Mouse (Mus musculus) MEL (cell line): Measurements from ENCODE around the gene Rccd1. TPM values are rescaled to one million over a fixed set of nuclear protein-coding genes. Genes with fewer than 3 reads are reported as not detected.

Source experiments
- DNase-seq: peaks from one replicate; pipeline ENCODE4 v3.0.0; 2011; ENCODE audit warnings: low read depth, low spot score
- H3K27ac ChIP-seq: 2 replicates; pipeline ENCODE4 v1.5.1; 2012; ENCODE audit warnings: low read depth, mild to moderate bottlenecking, control low read depth, low read length, moderate library complexity; ENCODE audit not compliant: control insufficient read depth
- H3K27me3 ChIP-seq, 2 experiments: fragments of 150-350 bp in 1 of 2; sonication (generic) in 1 of 2; 2 replicates each; pipeline ENCODE4 v1.6.1; 2012; ENCODE audit warnings: low read length in 2 of 2, mild to moderate bottlenecking in 2 of 2, improper control_type of control experiment in 1 of 2, moderate library complexity in 1 of 2; ENCODE audit not compliant: insufficient read depth in 2 of 2, control insufficient read depth in 1 of 2
- H3K36me3 ChIP-seq, 2 experiments: 2 replicates each; pipeline ENCODE4 v1.6.1; 2012 to 2014; ENCODE audit warnings: low read length in 2 of 2, improper control_type of control experiment in 1 of 2, inconsistent platforms in 1 of 2, mild to moderate bottlenecking in 1 of 2; ENCODE audit not compliant: insufficient read depth in 2 of 2, control insufficient read depth in 1 of 2
- H3K4me1 ChIP-seq, 2 experiments: fragments of 150-350 bp in 1 of 2; sonication (generic) in 1 of 2; 2 replicates each; pipeline ENCODE4 v1.6.1; 2012; ENCODE audit warnings: low read length in 2 of 2, improper control_type of control experiment in 1 of 2, mild to moderate bottlenecking in 1 of 2; ENCODE audit not compliant: insufficient read depth in 2 of 2, control insufficient read depth in 1 of 2
- H3K4me3 ChIP-seq, 2 experiments: fragments of 150-350 bp in 1 of 2; sonication (generic) in 1 of 2; 2 replicates each; pipeline ENCODE4 v1.5.1; 2012; ENCODE audit warnings: low read depth in 2 of 2, low read length in 2 of 2, mild to moderate bottlenecking in 2 of 2, moderate library complexity in 2 of 2, control low read depth in 1 of 2, improper control_type of control experiment in 1 of 2; ENCODE audit not compliant: control insufficient read depth in 1 of 2, insufficient read depth in 1 of 2
- H3K79me2 ChIP-seq: 2 replicates; pipeline ENCODE4 v1.6.1; 2012; ENCODE audit warnings: mild to moderate bottlenecking, low read length, moderate library complexity; ENCODE audit not compliant: control insufficient read depth, poor library complexity, insufficient read depth
- H3K9ac ChIP-seq: 2 replicates; pipeline ENCODE4 v1.6.1; 2012; ENCODE audit warnings: low read depth, mild to moderate bottlenecking, control low read depth, low read length, moderate library complexity; ENCODE audit not compliant: control insufficient read depth, poor library complexity, severe bottlenecking
- H3K9me3 ChIP-seq: fragments of 150-350 bp; sonication (generic); replicated peaks from 2 replicates; pipeline ENCODE4 v1.6.1; 2012; ENCODE audit warnings: mild to moderate bottlenecking, low read length, improper control_type of control experiment, moderate library complexity; ENCODE audit not compliant: insufficient read depth
- CHD2 ChIP-seq: IDR thresholded peaks from 2 replicates; pipeline ENCODE4 v1.6.1; 2011; ENCODE audit warnings: low read length, improper control_type of control experiment
- CTCF ChIP-seq, 3 experiments: IDR thresholded peaks in 2 of 3; conservative IDR thresholded peaks in 1 of 3; 2 replicates each; pipeline ENCODE4 v1.5.1; 2011 to 2012; ENCODE audit warnings: low read length in 3 of 3, low read depth in 2 of 3, mild to moderate bottlenecking in 2 of 3, improper control_type of control experiment in 1 of 3, inconsistent platforms in 1 of 3, mixed read lengths in 1 of 3, moderate library complexity in 1 of 3; ENCODE audit not compliant: control insufficient read depth in 1 of 3, insufficient read depth in 1 of 3, poor library complexity in 1 of 3, severe bottlenecking in 1 of 3
- E2F4 ChIP-seq: IDR thresholded peaks from 2 replicates; pipeline ENCODE4 v1.6.1; 2011; ENCODE audit warnings: low read depth, low read length, improper control_type of control experiment, borderline replicate concordance
- ELF1 ChIP-seq: IDR thresholded peaks from 2 replicates; pipeline ENCODE4 v1.6.1; 2014; ENCODE audit warnings: low read depth, mild to moderate bottlenecking, inconsistent platforms, low read length, improper control_type of control experiment, moderate library complexity
- EP300 ChIP-seq, 2 experiments: IDR thresholded peaks; 2 replicates each; pipeline ENCODE4 v1.6.1; 2011; ENCODE audit warnings: improper control_type of control experiment in 2 of 2, low read length in 2 of 2, low read depth in 1 of 2, mild to moderate bottlenecking in 1 of 2
- GATA1 ChIP-seq: IDR thresholded peaks from 2 replicates; pipeline ENCODE4 v1.6.1; 2011; ENCODE audit warnings: low read depth, low read length, improper control_type of control experiment
- JUND ChIP-seq: IDR thresholded peaks from 2 replicates; pipeline ENCODE4 v1.6.1; 2011; ENCODE audit warnings: low read depth, mild to moderate bottlenecking, improper control_type of control experiment, low read length
- MAFK ChIP-seq: IDR thresholded peaks from 2 replicates; pipeline ENCODE4 v1.6.1; 2011; ENCODE audit warnings: low read depth, mild to moderate bottlenecking, low read length, improper control_type of control experiment, borderline replicate concordance
- MAX ChIP-seq: IDR thresholded peaks from 2 replicates; pipeline ENCODE4 v1.6.1; 2011; ENCODE audit warnings: low read length, improper control_type of control experiment
- MXI1 ChIP-seq: IDR thresholded peaks from 2 replicates; pipeline ENCODE4 v1.6.1; 2011; ENCODE audit warnings: mild to moderate bottlenecking, low read depth, low read length, improper control_type of control experiment
- MYB ChIP-seq: IDR thresholded peaks from 2 replicates; pipeline ENCODE4 v1.6.1; 2011; ENCODE audit warnings: mild to moderate bottlenecking, low read depth, low read length, improper control_type of control experiment
- MYC ChIP-seq: IDR thresholded peaks from 2 replicates; pipeline ENCODE4 v1.6.1; 2011; ENCODE audit warnings: low read depth, mild to moderate bottlenecking, low read length, improper control_type of control experiment, moderate library complexity
- NRF1 ChIP-seq: IDR thresholded peaks from 2 replicates; pipeline ENCODE4 v1.6.1; 2014; ENCODE audit warnings: low read depth, mild to moderate bottlenecking, inconsistent platforms, low read length, improper control_type of control experiment, moderate library complexity; ENCODE audit not compliant: poor library complexity, insufficient read depth, severe bottlenecking
- POLR2AphosphoS2 ChIP-seq: IDR thresholded peaks from 2 replicates; pipeline ENCODE4 v1.6.1; 2011; ENCODE audit warnings: low read length, improper control_type of control experiment
- SIN3A ChIP-seq: IDR thresholded peaks from 2 replicates; pipeline ENCODE4 v1.6.1; 2012; ENCODE audit warnings: low read length, improper control_type of control experiment, inconsistent platforms
- TAL1 ChIP-seq: IDR thresholded peaks from 2 replicates; pipeline ENCODE4 v1.6.1; 2012; ENCODE audit warnings: mild to moderate bottlenecking, inconsistent platforms, low read length, moderate library complexity, mixed read lengths
- TCF12 ChIP-seq: IDR thresholded peaks from 2 replicates; pipeline ENCODE4 v1.6.1; 2014; ENCODE audit warnings: low read depth, mild to moderate bottlenecking, inconsistent platforms, low read length, improper control_type of control experiment, moderate library complexity
- ZNF384 ChIP-seq: IDR thresholded peaks from 2 replicates; pipeline ENCODE4 v1.6.1; 2012; ENCODE audit warnings: low read depth, mild to moderate bottlenecking, inconsistent platforms, low read length, improper control_type of control experiment
- polyA plus RNA-seq, 2 experiments: library from polyadenylated mRNA; stranded (reverse) in 1 of 2; unstranded in 1 of 2; fragments of >175 nt in 1 of 2; fragments of >200 nt in 1 of 2; gene quantifications; 2 replicates each; pipeline versions ENCODE4 v1.2.1 to v1.2.4; 2012; ENCODE audit warnings: low replicate concordance in 2 of 2, low read depth in 1 of 2; ENCODE audit not compliant: insufficient read length in 2 of 2, insufficient read depth in 1 of 2, missing spikeins in 1 of 2
- total RNA-seq: library from RNA; depleted of rRNA; stranded (reverse); fragments of 300-350 nt; gene quantifications from 2 replicates; pipeline ENCODE4 v1.2.3, GENCODE M21; 2012

The Rccd1 gene
- total and polyA plus RNA-seq, 3 experiments = 16.8 to 20.2 TPM; not detected in 1

GRCm38 (mm10) chr7:80334848-80335247, 10.6 kb upstream of the Rccd1 start:
- H3K4me3 ChIP-seq = no peak overlapping the region
- H3K27ac ChIP-seq = no peak overlapping the region
- H3K4me1 ChIP-seq = peaks cover 0 to 9% of the 10 kb centered on the region in 2 experiments; a peak in 2 of 4 replicates
- H3K9ac ChIP-seq = no peak overlapping the region
- DNase-seq = no peak
- TF ChIP-seq TCF12 (no peak), NRF1 (no peak), POLR2AphosphoS2 (no peak), MXI1 (no peak), MYC (no peak), CHD2 (no peak), MYB (no peak), CTCF (IDR thresholded peaks at IDR 0.05 in 2 of 3, conservative IDR thresholded peaks at IDR 0.05 in 1 of 3; ENCODE audit: control insufficient read depth in 1 of 3, insufficient read depth in 1 of 3, low read depth in 2 of 3, low read length in 3 of 3, poor library complexity in 1 of 3, severe bottlenecking in 1 of 3) (no peak), ZNF384 (no peak), E2F4 (no peak), SIN3A (no peak), TAL1 (no peak), ELF1 (no peak), MAFK (no peak), GATA1 (no peak), JUND (no peak)
- no peaks in the 10 kb centered on the region for H3K27me3 ChIP-seq
- H3K9me3 ChIP-seq = no peaks in the 10 kb centered on the region
- peaks cover 10% of the 10 kb centered on the region for H3K79me2 ChIP-seq
- peaks cover 6 to 12% of the 10 kb centered on the region in 2 experiments for H3K36me3 ChIP-seq

GRCm38 (mm10) chr7:80331433-80331832, 7.2 kb upstream of the Rccd1 start:
- Histone ChIP-seq H3K9me3 (no peaks in the 10 kb centered on the region), H3K4me3 (no peak overlapping the region), H3K79me2 (no peaks in the 10 kb centered on the region), H3K4me1 (no peaks in the 10 kb centered on the region), H3K27me3 (no peaks in the 10 kb centered on the region), H3K9ac (no peak overlapping the region), H3K27ac (no peak overlapping the region), H3K36me3 (peaks cover 0 to 12% of the 10 kb centered on the region in 2 experiments; a peak in 2 of 4 replicates)
- TF ChIP-seq EP300 (IDR thresholded peaks at IDR 0.05; ENCODE audit: low read depth in 1 of 2, low read length in 2 of 2) (no peak), GATA1 (no peak), MAX (no peak), ZNF384 (no peak)
- DNase-seq = no peak
